Mouse (Mus musculus) frontal cortex, adult 2 months (tissue): ENCODE measurements around the gene Ppia. TPM values are rescaled to one million over a fixed set of nuclear protein-coding genes. Genes with fewer than 3 reads are reported as not detected.
"Not testable (repeated sequence)": the region's sequence is repeated elsewhere in the genome, so short reads cannot be mapped to it uniquely, and the experiment has no call there.

ENCODE experiments used
- DNase-seq, 2 experiments: peaks; one replicate each; pipeline ENCODE4 v3.0.0; 2022; ENCODE audit warnings: low spot score in 1 of 2; ENCODE audit errors: extremely low spot score in 1 of 2
- polyA plus RNA-seq: library from polyadenylated mRNA; depleted of rRNA; stranded (reverse); fragments of >200 nt; gene quantifications from 2 replicates; pipeline ENCODE4 v1.2.3, GENCODE M21; 2012; rRNA removed

The Ppia gene
- 2,434 and 2,505 TPM in 2 replicates for polyA plus RNA-seq

DNA sequence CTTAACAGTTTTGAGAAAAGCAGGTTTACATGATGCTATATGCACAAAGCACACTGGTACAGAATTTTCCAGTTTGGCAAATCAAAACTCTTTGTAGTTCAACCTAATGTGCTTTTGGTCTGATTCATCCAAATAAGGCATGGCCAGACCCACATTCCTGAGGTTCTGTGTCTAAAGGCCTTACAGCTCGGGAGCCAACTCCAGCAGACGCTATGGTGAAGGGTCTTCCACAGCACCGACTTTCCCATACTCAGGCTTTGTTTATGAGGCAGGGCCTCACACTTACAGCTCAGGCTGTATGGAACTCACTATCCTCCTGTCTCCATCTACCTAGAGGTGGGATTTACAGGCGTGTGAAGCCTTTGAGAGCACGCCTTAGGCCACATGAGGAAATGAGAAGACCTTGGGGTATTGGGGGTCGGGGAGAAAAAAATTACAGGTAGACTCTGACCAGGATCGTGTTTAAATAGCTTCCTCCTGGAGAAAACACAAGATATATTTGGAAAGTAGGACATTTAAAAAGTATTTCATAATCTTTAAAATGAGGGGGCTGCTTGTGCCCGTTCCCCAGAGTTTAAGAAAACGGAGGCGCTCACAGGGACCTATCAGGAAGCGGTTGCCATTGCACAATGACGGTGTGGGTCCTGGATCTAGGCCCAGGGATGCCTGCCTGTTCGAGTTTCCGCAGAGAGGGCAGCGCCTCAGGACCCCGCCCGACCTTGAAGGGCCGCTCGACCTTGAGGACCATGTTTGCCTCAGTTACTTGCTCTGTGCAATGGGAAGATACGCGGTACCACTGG is at the start of gene Ppia:
Gene Ppia (plus strand): TSS at position 693 of the 800 bp plus-strand sequence.
- DNase-seq: no peak

DNA sequence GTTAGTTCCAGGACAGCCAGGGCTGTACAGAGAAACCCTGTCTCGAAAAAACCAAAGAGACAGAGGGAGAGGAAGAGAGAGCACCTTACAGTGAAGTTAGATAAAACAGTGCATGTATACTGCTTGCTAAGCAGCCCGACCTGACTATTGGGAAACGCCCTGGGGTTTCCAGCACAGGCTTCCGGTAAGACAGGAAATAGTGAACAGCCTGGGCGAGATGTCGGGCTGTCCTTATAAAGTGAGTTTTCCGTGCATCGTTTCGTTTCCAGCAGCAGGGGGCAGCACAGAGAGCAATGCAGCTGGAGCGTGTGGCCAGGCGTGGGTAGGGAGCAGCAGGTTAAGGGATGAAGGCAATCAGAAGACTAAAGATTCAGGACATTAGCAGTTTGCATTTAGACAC is 49.4 kb upstream of the Ppia start:
- DNase-seq: peak; percentile 28 to 80

DNA sequence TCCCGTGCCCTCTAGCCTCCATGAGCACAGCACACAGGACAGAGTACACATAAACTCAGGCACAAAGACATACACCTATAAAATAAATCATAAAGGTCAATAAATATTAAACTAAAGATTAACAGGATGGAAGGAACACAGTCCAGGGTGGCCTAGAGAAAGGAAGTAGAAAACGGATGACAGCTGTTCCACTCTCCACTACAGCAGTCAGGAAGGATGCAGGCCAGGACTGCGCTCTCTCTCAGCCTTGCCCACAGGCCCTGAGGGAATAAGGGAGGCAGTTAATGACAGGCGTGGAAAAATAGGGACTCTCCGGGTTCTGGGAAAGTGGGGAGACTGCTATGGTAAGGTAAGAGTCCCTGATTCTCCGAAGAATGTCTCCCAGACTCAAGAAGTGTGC is 48.8 kb upstream of the Ppia start:
- no peak for DNase-seq

DNA sequence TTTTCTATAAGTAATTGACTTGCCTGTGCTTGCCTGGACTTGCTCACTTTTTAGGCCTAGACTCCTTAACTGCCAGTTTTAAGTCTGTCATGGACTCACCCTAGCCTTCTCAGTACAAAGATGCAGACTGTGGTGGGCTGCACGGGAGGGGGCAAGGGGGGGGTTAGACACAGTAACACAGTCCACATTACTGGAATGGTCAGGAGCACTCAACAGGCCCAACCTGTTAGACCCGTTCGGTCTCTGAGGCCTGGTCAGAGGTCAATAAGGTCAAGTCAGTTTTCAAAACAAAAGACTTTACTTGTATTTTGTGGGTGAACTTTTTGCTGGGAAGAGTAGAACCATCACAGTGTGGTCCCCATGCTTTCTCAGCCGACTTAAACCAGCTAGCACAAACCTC is 48.1 kb upstream of the Ppia start:
- no peak for DNase-seq

DNA sequence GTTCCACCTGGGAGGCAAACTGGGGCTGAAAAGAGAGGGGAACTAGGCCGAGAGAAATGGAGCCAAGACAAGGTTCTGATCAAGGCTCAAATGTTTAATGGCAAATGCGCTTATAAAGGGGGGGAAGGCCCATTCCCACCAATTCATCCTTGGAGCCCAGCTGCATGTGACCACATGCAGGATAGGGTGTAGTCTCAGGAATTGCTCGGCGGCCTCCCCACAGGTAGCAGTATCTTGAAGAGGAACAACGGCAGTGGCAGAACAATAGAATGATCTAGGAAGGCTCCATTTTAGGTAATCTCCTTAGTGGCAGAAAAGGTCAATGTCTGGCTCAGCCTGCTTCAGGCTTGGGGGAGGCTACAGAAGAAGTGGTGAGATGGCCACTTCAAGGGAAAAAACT is 47.3 kb upstream of the Ppia start:
- DNase-seq: not testable (repeated sequence)

DNA sequence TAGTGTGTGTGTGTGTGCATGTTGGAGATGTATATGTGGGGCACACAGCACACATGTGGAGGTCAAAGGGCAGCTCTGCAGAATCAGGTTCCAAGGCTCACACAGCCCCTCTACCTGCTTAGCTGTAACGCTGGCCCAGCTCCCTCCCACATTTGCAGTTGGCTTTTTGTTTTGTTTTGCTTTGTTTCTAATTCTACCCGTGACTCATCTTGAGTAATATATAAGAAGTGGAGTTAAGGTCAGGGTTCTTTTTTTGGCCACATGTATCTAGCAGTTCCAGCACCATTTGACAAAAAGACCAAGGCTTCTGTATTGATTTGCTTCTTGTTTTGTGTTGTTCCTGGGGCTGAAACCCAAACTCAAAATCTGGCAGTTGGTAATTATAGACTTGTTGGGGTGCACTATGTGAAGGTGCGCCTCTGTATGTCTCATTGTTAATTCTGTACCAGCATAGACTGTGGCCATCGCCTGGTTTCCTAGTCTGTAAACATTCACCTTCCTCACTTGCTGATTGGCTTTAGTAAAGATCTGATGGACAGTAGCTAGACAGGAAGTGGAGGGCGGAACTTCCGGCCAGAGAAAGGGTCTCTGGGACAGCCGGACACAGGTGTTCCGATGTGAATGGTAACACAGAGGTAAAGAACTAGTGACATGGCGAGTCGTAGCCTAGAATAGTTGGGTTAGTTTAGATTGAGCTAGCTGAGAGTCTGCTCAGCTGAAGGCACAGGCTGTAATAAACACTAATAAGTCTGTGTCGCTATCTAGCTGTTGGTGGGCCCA is 43.7 kb upstream of the Ppia start:
- DNase-seq: no peak

DNA sequence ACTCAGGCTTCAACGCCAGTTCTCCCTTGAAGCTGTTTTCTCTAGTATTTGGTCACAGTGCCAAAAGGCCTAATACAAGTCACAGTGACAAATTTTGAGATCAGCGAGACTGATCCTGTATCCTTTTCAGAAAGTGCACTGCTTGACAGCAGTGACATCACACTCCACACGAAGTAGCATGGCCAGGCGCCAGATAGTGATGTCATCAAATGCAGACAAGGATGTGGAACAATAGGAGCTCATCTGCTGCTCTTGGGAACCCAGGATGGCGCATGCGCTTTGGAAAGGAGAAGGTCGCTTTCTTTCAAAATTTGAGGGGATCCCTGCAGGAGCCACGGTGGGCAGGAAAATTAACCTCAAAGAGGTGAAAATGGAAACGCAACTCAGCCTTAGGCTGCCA is 42.5 kb upstream of the Ppia start:
- no peak for DNase-seq

DNA sequence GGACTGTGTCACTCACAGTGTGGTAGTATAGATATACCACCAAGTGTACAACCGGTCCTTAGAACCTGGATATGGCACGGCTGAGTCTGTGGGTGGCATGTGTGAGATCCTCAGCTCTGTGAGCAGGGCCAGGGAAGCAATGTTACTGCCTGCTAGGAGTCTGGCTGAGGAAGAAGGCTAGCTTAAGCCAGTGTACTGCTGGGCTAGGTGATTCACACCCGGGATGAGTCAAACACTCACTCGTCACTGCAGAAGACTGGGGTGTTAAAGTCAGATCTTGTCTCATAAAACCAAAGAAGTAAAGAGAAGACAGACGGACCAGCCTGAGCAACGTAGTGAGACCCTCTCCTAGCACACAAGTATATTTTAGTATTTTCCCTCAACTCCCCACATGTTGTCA is 34.3 kb upstream of the Ppia start:
- no peak for DNase-seq

DNA sequence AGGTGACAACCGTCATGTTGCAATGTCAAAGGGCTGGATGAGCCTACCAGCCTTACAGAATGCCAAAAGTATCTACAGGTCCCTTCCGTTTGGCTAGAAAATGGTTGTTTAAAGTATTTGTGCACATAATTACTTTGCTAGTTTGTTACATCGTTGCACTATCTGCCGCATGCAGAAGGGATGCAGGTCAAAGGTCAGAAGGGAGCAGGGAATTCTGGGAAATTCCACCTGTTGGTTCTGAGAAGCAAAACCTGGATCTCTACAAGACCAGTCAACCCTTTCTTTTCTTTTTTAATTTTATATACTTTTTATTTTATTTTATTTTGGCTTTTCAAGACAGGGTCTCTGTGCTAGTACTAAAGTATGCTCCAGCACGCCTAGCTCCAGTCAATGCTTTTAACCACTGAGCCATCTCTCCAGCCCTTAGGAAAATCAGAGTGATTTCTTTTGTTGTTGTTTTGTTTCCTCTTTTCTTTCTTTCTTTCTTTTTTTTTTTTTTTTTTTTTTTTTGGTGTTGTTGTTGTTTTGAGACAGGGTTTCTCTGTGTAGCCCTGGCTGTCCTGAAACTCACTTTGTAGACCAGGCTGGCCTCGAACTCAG is 27.0 kb upstream of the Ppia start:
- no peak for DNase-seq

DNA sequence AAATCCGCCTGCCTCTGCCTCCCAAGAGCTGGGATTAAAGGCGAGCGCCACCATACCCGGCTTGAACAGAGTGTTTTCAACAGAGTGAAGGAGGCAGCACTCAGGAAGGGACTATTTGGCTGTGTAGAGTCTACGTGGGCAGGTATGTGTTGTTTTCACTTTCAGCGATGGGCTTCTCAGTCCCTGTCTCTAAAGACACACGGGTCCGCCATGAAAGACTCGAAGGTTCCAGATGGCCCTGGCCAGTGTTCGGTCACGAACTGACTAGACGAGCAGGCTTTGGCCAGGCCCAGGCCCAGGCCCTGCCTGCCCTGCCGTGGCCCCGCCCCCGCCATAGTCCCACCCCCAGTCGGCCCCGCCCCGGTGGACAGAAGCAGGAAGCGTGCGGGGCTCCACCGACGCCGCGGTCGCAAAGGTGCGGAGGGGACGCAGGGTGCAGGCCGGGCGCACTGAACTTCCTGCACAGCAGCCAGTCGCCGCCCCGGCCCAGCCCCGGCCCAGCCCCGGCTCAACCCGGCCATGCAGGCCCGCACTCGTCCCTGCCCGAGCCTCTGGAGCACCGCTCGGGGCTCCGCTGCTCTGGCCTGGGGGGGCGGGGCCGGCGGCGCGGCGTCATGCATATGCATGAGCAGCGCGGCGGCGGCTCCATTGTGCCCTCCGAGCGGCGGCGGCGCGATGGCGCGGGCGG is 26.4 kb upstream of the Ppia start, which contains the start of gene Zmiz2:
Gene Zmiz2 (plus strand): TSS at position 349 of the 688 bp plus-strand sequence.
- DNase-seq: peak; percentile 86 to 91

DNA sequence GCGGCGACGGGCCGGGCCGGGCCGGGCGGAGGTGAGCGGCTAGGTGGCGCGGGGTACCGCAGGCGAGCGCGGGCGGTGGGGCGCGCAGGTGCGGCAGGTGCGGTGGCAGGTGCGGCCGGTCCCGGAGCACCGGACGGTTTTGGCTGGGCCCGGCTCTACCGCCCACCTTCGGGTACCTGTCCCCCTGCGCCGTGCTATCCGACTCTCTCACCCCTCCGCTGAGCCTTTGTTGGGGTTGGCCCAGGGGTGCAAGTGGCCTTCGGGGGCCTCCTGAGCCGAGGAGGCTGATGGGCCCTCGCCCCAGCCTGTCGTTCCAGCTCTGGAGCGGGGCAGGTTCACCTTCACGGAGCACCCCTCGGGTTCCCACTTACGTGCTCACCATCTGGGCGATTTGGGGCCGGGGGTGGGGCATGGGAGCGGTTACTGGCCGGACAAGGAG is 25.7 kb upstream of the Ppia start:
- DNase-seq: no peak

DNA sequence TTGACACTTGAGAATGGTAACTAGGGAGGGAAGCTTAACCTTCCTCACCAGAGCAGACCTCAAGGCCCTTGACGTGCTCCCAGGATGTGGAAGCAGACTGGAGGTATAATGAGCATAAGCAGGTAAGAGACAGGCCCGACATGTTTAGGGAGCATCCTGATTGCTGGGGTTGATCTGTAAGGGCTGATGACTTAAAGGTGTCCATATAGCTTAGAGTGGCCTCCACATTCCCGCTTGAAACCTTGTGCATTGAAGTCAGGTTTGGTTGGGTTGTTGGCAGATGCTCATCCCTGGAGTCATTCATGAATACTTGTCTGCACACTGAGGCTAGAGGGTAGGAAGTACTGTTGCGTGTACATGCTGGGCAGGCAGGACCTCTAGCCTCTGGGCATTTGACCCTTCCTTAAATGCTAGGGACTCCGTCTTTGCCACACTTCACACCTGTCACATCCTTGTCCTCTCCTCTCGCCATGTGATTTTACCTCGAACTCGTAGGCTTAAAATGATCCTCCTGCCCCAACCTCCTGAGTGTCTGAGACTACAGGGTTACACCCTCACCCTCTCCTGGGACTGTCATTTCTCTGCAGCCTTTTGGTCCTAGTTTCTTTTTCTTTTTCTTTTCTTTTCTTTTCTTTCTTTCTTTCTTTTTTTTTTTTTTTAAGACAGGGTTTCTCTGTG is 24.7 kb upstream of the Ppia start:
- DNase-seq: no peak

DNA sequence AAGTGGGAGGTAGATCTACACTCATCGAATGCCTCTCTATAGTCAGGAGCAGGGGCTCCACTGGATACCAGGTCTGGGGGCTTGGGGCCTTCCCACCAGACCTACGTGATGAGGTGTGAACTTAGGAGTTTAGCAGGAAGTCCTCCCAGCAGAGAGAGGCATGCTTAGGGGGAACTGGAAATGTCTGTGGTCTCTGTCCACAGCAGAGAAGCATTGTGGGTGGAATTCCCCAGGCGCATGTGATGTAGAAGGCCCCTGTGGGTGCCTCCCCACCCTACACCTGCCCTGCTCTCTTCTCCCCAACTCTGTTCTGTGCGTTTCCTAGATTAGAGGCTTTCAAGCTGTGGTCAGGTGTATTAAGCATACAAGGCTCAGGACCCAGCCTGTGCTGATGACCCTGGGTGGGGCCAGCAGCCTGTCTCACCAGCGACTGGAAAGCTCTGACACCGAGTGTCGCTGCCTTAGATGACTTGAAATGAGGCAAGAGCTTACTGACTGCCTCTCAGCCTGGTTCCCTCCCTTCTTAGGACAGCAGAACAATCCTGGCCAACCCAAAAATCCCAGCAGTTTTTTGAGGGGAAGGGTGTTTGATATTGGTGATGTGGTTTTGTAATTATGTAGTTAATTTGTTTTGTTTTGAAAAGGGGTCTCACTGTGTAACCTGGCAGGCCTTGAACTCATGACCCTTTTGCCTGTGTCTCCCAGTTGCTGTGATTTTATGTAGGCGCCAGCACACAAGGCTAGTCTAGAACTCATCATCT is 23.5 kb upstream of the Ppia start:
- no peak for DNase-seq

DNA sequence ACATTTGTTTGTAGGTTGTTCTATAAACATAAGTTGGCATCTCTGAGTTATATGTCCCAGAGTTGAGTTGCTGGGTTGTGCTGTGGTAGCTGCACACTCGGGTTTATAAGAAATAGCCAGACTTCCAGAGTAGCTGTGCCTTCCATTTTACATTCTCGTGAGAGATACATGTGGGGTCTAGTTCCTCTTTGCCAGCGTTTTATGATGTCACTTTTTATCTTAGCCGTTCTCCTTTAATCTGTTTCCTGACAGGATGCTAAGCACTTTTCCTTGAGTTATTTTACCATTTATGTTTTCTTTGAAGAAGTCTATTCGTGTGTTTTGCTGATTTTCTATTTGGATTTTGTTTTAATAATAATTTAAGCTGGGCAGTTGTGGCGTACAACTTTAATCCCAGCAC is 22.4 kb upstream of the Ppia start:
- DNase-seq: no peak

DNA sequence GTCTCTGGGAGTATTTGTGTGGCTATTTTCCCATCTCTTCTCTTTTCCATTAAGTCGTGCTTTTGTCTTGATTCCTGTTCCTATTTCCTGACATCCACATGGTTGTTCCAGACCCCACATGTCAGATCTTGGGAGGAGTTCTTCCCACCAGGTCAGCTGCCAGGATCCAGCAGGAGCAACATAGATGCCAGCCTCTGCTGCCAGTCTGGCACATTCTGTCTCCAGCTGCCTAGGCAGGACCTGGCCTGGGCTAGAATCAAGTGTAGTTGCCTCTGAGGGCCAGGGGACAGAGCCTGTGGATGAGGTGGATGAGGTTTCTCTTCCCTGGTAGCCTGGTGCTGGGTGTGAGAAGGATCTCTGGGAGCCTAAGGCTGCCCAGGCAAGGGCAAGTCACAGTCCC is 21.4 kb upstream of the Ppia start:
- no peak for DNase-seq

DNA sequence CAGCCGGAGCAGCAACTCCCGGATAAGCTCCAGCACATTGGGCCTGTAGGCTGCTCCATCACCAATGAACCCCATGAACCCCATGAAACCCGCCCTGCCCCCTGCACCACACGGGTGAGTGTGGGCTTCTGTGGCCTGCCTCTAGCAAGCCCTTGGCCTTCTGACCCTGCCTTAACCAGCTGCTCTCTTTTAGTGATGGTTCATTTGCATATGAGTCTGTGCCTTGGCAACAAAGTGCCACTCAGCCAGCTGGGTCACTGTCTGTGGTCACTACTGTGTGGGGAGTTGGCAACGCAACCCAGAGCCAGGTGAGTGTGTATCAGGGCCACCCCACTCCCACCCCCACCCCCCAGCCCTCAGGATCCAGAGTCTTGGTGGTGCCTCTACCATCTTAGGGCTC is 19.7 kb upstream of the Ppia start:
- no peak for DNase-seq

DNA sequence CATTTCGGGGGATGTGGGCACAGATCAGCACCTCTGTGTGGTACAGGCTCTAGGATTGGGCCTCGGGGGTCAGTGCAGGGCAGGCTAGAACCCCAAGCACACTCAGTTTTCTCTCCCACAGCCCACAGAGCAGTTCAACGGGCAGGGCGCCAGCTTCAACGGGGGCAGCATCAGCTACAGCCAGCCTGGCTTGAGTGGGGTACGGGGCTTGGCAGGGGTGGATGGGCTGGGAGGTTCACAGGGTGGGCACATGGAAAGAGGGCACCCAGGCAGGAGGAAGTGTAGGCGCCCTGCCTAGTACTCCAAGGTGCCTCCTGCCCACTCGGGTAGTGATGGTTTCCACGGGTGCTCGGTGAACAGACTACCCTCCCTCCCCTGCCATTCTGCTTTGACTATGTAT is 17.1 kb upstream of the Ppia start:
- peak in 1 of 2 experiments; percentile 1 for DNase-seq

DNA sequence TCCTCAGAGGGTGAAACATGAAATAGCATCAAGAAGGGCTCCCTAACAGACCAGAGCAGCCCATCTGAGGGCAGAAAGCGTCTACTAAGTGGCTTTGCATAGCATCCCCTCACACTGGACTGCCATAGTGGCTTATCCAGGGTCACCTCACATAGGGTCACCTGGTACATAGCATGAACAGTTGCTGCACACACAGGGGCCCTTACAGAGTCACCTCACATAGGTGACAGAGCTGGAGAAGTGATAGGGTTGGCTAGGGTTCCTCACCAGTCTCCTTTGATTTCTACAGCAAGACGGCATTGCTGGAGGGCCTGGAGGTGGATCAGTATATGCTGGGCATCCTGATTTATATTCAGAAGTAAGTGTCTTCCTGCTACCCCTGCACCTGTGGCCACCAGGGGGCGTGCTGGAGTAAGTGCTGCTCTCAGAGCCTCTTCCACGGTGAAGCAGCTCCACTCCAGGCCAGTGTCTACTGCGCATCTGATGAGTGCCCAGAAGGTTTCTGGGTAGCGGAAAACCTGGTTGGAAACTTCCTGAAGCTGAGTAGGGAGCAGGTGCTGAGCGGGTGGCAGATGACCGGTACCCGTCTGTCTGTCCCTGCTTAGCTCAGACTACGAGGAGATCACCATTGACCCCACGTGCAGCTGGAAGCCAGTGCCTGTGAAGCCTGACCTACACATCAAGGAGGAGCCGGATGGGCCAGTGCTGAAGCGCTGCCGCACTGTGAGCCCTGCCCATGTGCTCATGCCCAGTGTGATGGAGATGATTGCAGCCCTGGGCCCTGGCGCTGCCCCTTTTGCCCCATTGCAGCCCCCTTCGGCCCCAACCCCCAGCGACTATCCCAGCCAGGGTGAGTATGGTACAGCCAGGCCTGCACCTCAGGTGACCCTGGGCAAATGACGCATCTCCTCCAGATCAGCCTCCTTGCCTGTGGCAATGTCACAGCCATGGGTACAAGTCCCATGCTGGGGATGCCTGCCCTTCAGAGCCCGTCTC is 12.4 kb upstream of the Ppia start:
- DNase-seq: peak in 1 of 2 experiments; percentile 75
